Mouse (Mus musculus) CD4-positive helper T cell, adult 2 months (primary cell): Measurements from ENCODE around the gene Tnks2.
"Not testable (repeated sequence)": the region's sequence is repeated elsewhere in the genome, so short reads cannot be mapped to it uniquely, and the experiment has no call there.

Source experiments
- DNase-seq: peaks from one replicate; pipeline ENCODE4 v3.0.0-alpha.2; 2012; ENCODE audit warnings: low read depth, missing footprints, low spot score

The Tnks2 gene

DNA sequence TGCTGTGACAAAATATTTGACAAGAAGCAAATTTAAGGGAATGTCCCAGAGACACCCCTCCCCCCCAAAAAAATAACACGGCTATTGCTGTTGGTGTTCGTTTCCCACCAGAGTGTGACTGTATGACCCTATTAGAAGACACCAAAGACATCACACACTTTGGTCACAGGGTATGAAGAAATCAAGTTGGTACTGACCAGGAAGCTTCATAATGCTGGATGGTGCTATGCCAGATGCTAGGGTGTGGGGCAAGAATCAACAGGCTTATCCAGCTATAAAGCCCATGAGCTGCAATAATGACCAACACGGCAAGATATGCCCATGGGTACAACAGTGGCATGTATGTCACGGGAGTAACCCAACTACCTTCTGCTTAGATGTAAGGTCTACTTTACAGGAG is 11.3 kb upstream of the Tnks2 start:
- DNase-seq = no peak

DNA sequence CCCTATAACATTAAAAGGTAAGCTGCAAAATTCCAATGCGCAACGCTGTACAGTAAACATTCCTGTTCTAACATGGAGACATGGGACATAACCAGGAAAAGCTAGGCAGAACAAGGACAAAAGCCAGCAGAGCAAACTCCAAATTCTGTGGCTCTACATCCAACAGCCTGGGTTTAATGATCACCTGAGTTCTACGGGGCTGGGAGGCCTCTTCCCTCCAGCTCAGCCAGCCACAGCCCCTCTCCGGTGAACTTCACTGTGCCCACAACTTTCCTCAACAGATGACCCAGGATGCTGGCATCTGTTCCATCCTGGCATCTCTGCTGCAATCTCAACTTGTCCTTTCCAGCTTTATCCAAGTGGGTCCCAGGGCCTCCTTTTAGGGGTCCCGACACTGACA is 6.4 kb upstream of the Tnks2 start:
- no peak for DNase-seq

DNA sequence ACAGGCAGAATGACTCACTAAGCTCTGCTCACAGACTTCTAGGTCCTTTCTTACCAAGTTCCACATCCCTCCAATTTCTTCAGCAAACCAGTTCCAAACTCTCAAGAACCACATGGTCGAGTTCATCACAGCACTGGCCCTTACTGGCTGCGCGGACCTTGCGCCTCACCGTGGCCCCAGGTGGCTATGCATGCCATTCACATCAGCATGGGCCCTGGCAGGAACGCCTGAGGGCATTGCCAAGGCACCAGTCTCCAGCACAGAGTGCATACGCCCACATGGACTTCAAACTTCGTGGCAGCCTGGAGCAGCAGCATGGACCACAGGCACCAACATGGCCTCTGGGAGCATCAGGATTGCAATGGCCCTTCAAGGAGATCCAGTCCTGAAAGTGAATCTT is 5.7 kb upstream of the Tnks2 start:
- no peak for DNase-seq

DNA sequence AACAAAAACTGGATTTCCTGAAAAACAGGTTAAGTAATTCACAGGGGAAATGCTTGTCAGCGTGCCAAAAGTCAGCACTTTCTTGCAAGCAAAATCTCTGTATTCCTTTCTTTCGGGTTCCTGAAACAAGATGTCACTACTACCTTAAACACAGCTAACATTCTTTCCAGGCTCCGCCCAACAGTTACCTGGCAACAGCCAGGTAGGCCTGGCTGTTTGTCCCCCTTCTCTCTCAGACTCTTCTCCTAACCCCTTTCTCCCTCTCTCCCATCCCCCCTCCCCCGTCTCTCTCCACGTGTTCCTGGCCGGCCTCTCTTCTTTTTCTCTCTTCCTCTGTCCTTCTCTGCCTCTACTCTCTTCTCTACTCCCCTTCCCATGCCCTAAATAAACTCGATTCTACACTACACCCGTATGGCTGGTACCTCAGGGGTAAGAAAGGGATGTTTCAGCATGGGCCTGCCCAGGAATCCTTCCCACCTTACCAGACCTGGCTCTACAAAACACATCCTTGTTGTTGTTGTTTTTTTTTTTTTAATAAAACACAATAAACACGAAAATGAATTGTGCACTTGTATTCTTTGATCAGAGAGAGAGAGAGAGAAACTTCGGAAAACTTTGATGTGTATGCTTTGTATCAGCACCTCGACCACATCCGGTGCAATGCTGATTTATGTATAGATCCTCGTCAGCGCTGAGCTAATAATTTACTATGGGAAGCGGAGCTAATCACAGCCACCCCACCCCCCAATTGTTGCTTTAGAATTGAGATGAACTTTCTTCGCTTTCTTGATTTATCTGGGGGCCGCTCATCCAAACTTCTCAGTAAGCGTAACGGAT is 863 bp upstream of the Tnks2 start:
- DNase-seq = peak; percentile 90

DNA sequence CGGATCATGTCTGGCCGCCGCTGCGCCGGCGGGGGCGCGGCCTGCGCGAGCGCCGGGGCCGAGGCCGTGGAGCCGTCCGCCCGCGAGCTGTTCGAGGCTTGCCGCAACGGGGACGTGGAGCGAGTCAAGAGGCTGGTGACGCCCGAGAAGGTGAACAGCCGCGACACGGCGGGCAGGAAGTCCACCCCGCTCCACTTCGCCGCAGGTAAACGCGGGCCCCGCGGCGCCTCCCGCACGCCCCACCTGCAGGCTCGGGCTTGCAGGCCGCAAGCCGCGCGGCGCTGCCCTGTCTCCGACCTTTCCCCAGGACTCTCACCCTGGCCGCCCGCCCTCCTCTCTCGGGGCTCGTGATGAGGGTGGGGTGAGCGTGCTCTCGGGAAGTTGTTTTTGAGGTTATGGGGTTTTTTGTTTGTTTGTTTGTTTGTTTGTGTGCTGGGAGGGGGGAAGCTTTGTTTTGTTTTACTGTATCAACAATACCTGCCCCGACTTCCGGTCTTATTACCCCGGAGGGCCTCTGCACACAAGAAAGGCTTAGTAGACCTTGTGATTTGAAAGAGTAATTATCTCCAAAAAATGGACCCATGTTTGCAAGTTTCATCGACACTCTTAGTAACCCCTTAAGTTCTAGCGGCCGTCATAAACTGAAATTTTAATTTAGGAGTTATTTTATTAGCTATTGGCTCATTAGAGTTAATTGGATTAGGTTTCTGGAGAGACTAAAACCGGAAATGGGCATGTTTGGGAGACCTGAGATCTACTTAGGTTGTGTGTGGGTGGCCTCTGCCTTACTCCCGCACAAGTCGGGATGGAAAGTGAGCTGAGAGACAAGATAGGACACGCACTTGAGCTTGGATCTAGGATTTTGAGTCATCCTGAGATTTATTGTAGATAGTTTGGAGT is 750 bp downstream of the Tnks2 start:
- peak; percentile 81 for DNase-seq

DNA sequence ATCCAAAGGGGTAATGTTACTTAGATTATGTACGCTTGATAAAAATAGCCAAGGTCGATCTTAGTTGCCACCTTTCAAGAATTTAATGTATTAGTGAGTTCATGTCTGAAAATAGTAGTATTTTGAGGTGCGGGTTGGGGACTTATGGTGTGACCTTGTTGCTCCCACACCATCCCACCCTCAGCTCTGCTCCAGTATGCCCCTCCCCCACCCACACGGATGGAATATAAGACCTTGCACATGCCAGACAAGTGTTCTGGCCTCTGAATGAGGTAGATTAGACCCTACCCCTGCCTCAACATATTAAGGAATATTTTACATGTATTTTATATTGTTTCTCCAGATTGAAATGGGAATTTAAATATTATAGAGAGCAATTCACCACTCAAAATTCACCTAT is 2.0 kb downstream of the Tnks2 start:
- no peak for DNase-seq

DNA sequence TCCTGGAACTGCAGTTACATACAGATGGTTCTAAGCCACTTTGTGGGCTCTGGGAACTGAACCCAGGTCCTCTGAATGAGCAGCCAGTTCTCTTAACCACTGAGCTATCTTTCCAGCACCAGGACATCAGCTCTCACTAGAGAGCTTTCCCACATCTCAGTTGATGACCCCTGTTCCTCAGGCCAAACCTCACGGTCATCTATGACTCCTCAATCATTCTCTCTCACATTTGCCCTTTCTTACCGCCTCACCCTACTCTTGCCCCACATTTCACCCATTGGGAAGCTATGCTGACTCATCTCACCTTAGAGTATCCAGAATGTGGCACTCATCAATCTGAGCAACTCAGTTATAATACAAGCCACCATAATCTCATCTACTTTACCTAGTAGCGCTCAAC is 6.3 kb downstream of the Tnks2 start:
- DNase-seq = no peak

DNA sequence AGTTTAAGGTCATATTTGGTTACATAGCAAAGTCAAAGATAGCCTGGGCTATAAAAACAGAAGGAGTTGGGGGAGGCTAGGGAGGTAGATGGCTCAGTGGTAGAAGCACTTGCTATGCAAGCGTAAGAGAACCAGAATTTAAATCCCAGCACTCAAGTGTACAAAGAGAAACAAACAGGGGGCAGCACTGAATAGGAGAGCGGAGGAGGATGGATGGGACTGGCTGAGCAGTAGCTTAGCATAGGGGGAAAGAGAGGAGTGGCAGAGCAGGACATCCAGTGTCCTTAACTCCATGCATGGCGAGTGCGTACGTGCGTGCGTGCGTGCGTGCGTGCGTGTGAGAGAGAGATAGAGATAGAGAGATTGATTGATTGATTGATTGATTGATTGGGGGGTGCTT is 9.8 kb downstream of the Tnks2 start:
- DNase-seq = no peak

DNA sequence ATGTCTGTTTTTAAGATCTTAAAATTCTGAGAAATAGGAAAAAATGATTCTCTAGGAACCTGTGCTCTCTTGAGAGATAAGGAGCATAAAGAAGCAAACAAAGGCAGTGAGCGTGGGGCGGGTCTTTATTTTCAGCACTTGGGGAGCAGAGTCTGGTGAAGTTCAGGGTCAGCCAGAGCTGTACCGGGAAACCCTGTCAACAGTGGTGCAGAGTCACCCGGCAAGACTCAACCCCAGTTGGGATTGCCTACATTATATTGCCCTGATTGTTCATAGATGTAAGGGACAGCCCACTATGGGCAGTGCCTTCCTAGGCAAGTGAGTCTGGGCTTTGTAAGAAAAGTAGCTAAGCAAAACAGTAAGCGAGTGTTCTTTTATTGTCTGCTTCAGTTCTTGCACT is 11.9 kb downstream of the Tnks2 start:
- no peak for DNase-seq

DNA sequence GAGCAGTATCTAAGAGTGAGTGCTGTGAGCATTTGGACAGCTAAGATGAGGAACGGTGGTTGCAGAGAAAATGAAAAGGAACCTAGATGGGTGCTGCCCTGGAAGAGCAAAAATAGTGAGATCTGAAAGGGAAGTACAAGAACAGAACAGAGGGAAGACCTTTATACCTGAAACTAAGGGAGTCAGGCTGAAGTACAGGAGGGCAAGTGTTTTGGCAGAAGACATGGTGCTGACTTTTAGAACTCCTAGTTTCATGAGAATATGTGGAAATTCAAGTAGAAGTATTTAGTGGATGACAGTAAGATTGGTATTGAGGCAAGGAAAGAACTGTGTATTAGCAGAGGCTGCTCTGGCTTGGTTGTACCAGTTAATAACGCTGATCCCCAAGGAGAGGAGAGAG is 19.8 kb downstream of the Tnks2 start:
- DNase-seq = no peak

DNA sequence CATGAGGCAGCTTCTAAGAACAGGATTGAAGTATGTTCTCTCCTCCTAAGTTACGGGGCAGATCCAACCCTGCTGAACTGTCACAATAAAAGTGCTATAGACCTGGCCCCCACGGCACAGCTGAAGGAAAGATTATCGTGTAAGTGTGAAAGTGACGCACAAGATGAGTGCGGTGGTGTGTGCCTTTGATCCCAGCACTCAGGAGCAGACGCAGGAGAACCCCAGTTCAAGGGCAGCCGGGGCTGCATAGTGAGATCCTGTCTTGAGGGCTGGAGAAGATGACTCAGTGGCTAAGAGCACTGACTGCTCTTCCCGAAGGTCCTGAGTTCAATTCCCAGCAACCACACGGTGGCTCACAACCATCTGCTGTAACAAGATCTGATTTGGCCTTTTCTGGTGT is 23.8 kb downstream of the Tnks2 start:
- DNase-seq = no peak

DNA sequence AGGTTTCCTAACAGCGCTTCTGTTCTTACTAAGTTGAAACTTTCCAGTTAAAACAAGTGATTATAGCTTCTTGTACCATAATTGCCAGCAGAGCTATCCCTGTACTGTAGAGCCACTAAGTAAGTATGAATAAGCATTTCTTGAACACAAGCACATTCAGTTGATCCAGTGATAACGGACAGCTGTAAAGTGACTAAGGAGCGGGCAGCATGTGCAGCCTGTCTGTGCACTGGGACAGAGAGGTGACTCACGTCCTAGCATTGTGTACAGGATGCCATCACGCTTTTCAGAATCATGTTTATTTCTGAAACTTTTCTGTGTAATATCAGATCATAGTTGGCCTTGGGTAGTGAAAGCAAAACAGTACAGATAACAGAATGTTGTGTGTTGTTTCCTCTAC is 26.4 kb downstream of the Tnks2 start:
- no peak for DNase-seq

DNA sequence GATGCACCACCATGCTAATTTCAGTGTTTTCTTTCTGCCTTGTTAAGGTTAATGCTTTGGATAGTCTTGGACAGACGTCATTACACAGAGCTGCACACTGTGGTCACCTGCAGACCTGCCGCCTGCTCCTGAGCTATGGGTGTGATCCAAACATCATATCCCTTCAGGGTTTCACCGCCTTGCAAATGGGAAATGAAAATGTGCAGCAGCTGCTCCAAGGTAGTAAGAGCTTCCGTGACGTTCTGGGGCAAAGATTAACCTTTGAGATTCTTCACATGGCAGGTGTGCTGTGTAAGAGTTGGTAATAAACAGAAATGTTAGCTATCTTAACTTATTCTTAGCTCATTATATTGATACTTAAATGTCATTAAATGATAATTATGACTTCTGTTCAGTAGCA is 31.9 kb downstream of the Tnks2 start:
- no peak for DNase-seq

DNA sequence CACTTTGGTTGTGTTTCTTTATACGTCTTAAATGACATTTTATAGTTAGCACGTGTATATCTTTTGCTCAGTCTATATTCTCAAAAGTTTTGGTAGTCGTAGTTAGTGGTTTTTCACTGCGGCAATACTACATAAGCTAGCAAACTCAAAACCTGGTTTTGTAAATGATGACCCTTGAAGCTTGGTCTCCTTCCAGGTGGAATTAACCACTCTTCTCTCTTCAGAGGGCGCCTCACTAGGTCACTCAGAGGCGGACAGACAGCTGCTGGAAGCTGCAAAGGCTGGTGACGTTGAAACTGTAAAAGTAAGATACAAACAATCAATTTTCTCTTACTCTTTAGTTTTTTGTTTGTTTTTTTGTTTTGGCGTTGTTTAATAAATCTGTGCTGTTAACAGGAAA is 33.4 kb downstream of the Tnks2 start:
- DNase-seq = no peak

DNA sequence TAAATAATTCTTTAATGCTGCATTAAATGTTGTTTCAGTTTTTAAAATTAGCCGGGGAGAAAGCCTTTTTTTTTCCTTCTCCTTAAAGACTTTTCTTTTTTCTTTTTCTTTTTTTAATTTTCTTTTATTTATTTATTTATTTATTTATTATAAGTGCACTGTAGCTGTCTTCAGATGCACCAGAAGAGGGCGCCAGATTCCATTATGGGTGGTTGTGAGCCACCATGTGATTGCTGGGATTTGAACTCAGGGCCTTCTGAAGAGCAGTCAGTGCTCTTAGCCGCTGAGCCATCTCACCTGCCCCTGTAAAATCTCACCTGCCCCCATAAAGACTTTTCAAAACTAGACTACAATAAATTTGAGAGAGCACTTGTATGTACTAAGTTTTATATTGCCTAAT is 34.6 kb downstream of the Tnks2 start:
- DNase-seq = not testable (repeated sequence)

DNA sequence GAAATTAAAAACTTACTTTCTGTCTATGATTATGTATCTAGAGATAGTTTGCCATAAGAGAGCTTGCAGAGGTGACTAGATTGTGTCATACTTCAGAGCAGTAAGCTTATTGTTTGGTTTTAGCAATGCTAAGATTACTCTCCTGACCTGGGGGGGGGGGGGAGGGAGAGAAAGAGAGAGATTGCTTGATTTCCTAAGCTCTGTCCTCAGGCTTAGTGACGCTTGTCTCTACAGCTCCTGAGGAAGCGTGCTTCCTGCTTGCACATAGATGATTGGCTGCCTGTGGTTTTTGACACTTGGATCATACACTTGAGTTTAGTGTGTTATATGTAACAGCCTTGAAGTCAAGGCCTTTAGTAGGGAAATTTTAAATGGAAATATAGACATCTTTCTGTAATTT is 40.6 kb downstream of the Tnks2 start:
- no peak for DNase-seq

DNA sequence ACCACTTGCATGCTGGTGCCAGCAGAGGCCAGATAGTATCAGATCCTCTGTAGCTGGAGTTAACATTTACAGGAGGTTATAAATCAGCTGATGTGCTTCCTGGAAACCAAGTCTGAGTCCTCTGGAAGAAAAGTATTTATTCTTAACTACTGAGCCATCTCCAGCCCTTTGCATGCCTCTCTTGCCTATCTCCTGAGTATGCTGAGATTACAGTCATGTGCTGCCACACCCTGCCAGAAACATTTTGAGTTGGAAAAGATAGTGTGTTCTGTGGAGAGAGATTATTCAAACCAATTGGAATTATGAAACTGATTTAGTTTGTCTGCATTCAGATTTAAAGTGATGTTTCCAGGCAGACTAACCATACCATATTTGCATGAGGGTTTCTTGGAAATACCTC is 43.3 kb downstream of the Tnks2 start:
- no peak for DNase-seq

DNA sequence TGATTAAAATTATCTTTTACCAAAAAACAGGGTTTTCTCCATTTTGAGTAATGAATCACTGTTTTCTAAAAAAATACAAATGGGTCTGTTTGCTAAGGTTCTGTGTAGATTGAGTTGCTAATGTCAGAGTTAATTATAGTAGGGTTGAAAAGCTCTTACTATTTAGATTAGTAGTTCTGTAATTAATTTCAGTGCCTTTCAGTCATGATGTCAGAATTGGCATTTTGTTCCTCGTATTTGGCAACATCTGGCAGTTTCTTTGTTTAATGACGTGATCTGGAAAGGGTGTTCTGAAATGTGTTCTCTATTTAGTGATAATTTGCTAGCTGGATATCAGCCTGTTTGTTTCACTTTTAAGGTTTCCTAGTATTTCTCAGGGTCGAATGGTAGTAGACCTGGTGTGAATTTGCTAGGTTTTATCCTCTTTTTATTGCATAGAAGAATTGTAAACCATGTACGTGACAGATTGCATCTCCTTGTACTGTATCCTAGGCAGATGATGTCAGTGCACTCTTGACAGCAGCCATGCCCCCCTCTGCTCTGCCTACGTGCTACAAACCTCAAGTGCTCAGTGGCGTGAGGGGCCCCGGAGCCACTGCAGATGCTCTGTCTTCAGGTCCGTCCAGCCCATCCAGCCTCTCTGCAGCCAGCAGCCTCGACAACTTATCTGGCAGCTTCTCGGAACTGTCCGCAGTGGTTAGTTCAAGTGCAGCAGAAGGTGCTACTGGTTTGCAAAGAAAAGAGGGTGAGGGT is 44.9 kb downstream of the Tnks2 start:
- no peak for DNase-seq

DNA sequence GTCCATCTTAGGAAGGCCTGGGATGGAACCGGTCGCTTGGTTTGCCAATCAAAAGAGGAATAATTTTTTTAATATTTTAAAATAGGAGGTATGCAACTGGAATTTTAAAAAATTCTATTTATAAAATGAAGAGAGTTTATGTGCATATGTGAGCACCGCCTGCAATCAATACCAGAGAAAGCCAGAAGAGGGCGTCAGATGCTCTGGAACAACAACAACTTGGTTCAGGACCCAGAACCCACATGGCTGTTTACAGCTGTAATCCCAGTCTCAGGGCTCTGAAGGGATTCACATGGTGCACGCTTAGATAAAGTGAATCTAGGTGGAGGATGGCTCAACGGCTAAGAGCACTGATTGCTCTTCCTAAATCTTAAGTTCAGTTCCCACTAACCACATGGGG is 49.1 kb downstream of the Tnks2 start:
- peak; percentile 40 for DNase-seq

DNA sequence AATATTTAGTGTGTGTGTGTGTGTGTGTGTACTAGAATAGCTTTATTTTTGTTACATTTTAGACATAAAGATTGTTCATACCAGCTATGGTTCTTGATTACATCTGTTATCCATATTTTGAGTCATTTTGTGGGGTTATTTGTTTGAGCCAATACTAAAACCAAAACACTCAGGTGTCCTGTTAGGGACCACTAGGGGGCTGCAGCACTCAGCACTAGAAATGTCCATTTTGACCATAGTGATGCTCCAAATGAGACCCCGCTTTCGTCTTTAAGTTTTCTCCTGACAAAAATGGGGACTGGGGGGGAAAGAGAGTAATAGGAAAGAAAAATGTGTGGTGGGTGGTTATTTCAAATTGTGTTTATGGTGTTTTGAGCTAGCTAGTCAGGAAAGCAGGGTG is 52.3 kb downstream of the Tnks2 start:
- no peak for DNase-seq

DNA sequence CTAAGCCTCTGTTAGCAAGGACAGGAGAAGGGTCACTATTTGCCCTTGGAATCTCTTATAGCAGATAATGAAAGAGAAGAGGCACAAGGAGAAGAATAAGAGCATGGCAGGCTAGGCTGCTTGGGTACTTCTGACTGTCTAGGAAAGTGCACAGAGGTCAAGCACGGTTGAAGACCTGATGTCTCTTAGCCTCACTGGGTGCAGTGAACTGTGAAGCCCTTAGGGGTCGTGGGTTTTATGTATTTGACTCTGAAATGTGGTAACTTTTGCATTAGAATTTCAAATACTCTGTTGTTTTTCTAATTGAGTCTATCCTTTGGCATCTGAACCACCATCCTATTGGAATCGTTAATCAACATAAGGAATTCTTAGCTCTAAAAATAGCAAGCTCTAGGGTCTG is 53.7 kb downstream of the Tnks2 start:
- DNase-seq = no peak

DNA sequence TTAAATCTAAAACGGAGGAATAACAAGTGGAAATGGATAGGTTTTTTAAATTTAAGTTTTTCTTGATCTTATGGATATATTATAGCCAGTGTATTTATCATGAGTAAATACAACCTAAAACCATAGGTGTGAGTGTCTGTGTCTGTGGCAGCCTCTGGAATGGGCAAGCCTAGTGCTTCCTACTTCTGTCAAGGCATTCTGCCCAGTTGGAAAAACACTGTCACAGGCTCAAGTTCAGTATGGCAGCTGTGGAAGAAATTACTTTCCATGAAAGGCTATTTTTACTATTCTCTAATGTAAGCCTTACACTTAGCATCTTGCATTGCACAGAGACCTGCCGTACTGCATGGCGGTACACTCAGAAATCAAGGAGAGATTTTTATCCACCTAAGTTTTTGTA is 57.7 kb downstream of the Tnks2 start:
- DNase-seq = no peak
